Comparison of ENCODE assay signal across 23 mouse cellular contexts in genomic region chr17:73255801-73256200, GRCm38 (mm10).
"Had no signal": no experiment of that assay in that cellular context is flagged by ENCODE, and none has a peak within 500 bp of the region (broad histone marks: within the 10 kb centered on the region; RNA-seq: fewer than 3 reads in every experiment).

No protein-coding gene starts in this region.

- ATAC-seq: hindbrain, postnatal 0 days; intestine, embryonic 16.5 days; liver, embryonic 12.5 days had no signal

- H3K4me3 ChIP-seq: heart, adult 2 months; heart, embryonic 12.5 days; hindbrain, embryonic 13.5 days; hindbrain, embryonic 15.5 days; kidney, embryonic 15.5 days; limb, embryonic 13.5 days; limb, embryonic 15.5 days; liver, embryonic 12.5 days had no signal

- H3K27ac ChIP-seq: heart, adult 2 months; hindbrain, embryonic 13.5 days; hindbrain, embryonic 15.5 days; hindbrain, postnatal 0 days; kidney, embryonic 15.5 days; kidney, postnatal 0 days; limb, embryonic 13.5 days; limb, embryonic 15.5 days; liver, embryonic 12.5 days; liver, embryonic 14.5 days had no signal

- DNase-seq: gastrocnemius, postnatal 14 days; gastrocnemius, postnatal 36 days; heart, adult 11 months; heart, adult 2 months; heart, postnatal 10 days; kidney, adult 11 months; kidney, adult 2 months; kidney, adult 9 months; kidney, postnatal 14 days; kidney, postnatal 36 days; layer of hippocampus, postnatal 36 days; left cerebral cortex, postnatal 4 days had no signal
